Mouse (Mus musculus): ENCODE measurements at regions not wholly inside any gene's neighbourhood (a gene's known extent, or its start where the extent isn't known, plus 50 kb on each side); places are given as distances from the start of the nearest gene placed in this dataset.

GRCm38 (mm10) chr8:98955803-98956202 is 460.5 kb downstream of the Cdh8 start:
- DNase-seq (ENCODE audit: low spot score), result no peak
- Histone ChIP-seq H3K4me3 (no peak overlapping the region), H3K9me3 (replicated peaks) (no peaks in the 10 kb centered on the region), H3K4me1 (no peaks in the 10 kb centered on the region), H3K27me3 (ENCODE audit: low read depth, poor library complexity, severe bottlenecking) (no peaks in the 10 kb centered on the region), H3K27ac (replicated peaks) (no peak overlapping the region), H3K36me3 (no peaks in the 10 kb centered on the region)
- WGBS, result 81% methylated on average over 4 of the region's 4 CpGs

- DNase-seq (ENCODE audit: low spot score), result no peak
- Histone ChIP-seq H3K9me3 (replicated peaks) (peaks cover 4% of the 10 kb centered on the region), H3K4me3 (no peak overlapping the region), H3K27me3 (ENCODE audit: low read depth, poor library complexity, severe bottlenecking) (no peaks in the 10 kb centered on the region), H3K4me1 (no peaks in the 10 kb centered on the region), H3K27ac (replicated peaks) (no peak overlapping the region), H3K36me3 (no peaks in the 10 kb centered on the region)
- WGBS, result 94% methylated on average over 3 of the region's 3 CpGs
Observed at GRCm38 (mm10) chr8:98913159-98913777, 503.0 kb downstream of the Cdh8 start.

GRCm38 (mm10) chr8:98893331-98893730 is 522.9 kb downstream of the Cdh8 start:
- WGBS, result 90% methylated on average over 4 of the region's 4 CpGs
- Histone ChIP-seq H3K4me1 (no peaks in the 10 kb centered on the region), H3K4me3 (no peak overlapping the region), H3K27ac (replicated peaks) (no peak overlapping the region), H3K9me3 (replicated peaks) (no peaks in the 10 kb centered on the region), H3K27me3 (ENCODE audit: low read depth, poor library complexity, severe bottlenecking) (no peaks in the 10 kb centered on the region), H3K36me3 (no peaks in the 10 kb centered on the region)
- no peak for DNase-seq (ENCODE audit: low spot score)

GRCm38 (mm10) chr8:98861664-98862306 is 554.5 kb downstream of the Cdh8 start:
- H3K36me3 ChIP-seq, result no peaks in the 10 kb centered on the region
- H3K27me3 ChIP-seq (ENCODE audit: low read depth, poor library complexity, severe bottlenecking), result no peaks in the 10 kb centered on the region
- no peak overlapping the region for H3K27ac ChIP-seq (replicated peaks)
- DNase-seq (ENCODE audit: low spot score), result no peak
- H3K4me1 ChIP-seq, result no peaks in the 10 kb centered on the region
- H3K9me3 ChIP-seq (replicated peaks), result no peaks in the 10 kb centered on the region
- WGBS, result 84% methylated on average over 2 of the region's 2 CpGs
- H3K4me3 ChIP-seq, result no peak overlapping the region

- no peaks in the 10 kb centered on the region for H3K36me3 ChIP-seq
- H3K9me3 ChIP-seq (replicated peaks), result no peaks in the 10 kb centered on the region
- H3K4me1 ChIP-seq, result no peaks in the 10 kb centered on the region
- no peak for DNase-seq (ENCODE audit: low spot score)
- H3K27me3 ChIP-seq (ENCODE audit: low read depth, poor library complexity, severe bottlenecking), result no peaks in the 10 kb centered on the region
- whole genome bisulfite sequencing, result 80% methylated on average over 4 of the region's 4 CpGs
- no peak overlapping the region for H3K27ac ChIP-seq (replicated peaks)
- H3K4me3 ChIP-seq, result no peak overlapping the region
Observed at GRCm38 (mm10) chr8:98861175-98861574, 555.1 kb downstream of the Cdh8 start.

- no peak for DNase-seq (ENCODE audit: low spot score)
- no peak overlapping the region for H3K27ac ChIP-seq (replicated peaks)
- H3K36me3 ChIP-seq, result no peaks in the 10 kb centered on the region
- H3K9me3 ChIP-seq (replicated peaks), result no peaks in the 10 kb centered on the region
- no peak overlapping the region for H3K4me3 ChIP-seq
- 86% methylated on average over 5 of the region's 5 CpGs for WGBS
- H3K27me3 ChIP-seq (ENCODE audit: low read depth, poor library complexity, severe bottlenecking), result no peaks in the 10 kb centered on the region
- no peaks in the 10 kb centered on the region for H3K4me1 ChIP-seq
Observed at GRCm38 (mm10) chr8:98860416-98860815, 555.9 kb downstream of the Cdh8 start.

GRCm38 (mm10) chr8:98829515-98829914 is 586.8 kb downstream of the Cdh8 start:
- Histone ChIP-seq H3K9me3 (replicated peaks) (no peaks in the 10 kb centered on the region), H3K27ac (replicated peaks) (no peak overlapping the region), H3K4me3 (no peak overlapping the region), H3K4me1 (no peaks in the 10 kb centered on the region), H3K36me3 (no peaks in the 10 kb centered on the region), H3K27me3 (ENCODE audit: low read depth, poor library complexity, severe bottlenecking) (no peaks in the 10 kb centered on the region)
- WGBS, result 87% methylated on average over 5 of the region's 5 CpGs
- DNase-seq (ENCODE audit: low spot score), result no peak

GRCm38 (mm10) chr8:98829006-98829405 is 587.3 kb downstream of the Cdh8 start:
- Histone ChIP-seq H3K9me3 (replicated peaks) (no peaks in the 10 kb centered on the region), H3K36me3 (no peaks in the 10 kb centered on the region), H3K27ac (replicated peaks) (no peak overlapping the region), H3K4me1 (no peaks in the 10 kb centered on the region), H3K4me3 (no peak overlapping the region), H3K27me3 (ENCODE audit: low read depth, poor library complexity, severe bottlenecking) (no peaks in the 10 kb centered on the region)
- 71% methylated on average over 4 of the region's 4 CpGs for WGBS
- DNase-seq (ENCODE audit: low spot score), result no peak

GRCm38 (mm10) chr8:98811922-98812321 is 604.3 kb downstream of the Cdh8 start:
- no peaks in the 10 kb centered on the region for H3K27me3 ChIP-seq (ENCODE audit: low read depth, poor library complexity, severe bottlenecking)
- no peaks in the 10 kb centered on the region for H3K4me1 ChIP-seq
- H3K9me3 ChIP-seq (replicated peaks), result no peaks in the 10 kb centered on the region
- no peak for DNase-seq (ENCODE audit: low spot score)
- 85% methylated on average over 3 of the region's 3 CpGs for WGBS
- H3K27ac ChIP-seq (replicated peaks), result no peak overlapping the region
- no peak overlapping the region for H3K4me3 ChIP-seq
- no peaks in the 10 kb centered on the region for H3K36me3 ChIP-seq

GRCm38 (mm10) chr8:98797445-98797844 is 618.8 kb downstream of the Cdh8 start:
- no peak overlapping the region for H3K4me3 ChIP-seq
- H3K4me1 ChIP-seq, result no peaks in the 10 kb centered on the region
- H3K36me3 ChIP-seq, result no peaks in the 10 kb centered on the region
- no peaks in the 10 kb centered on the region for H3K27me3 ChIP-seq (ENCODE audit: low read depth, poor library complexity, severe bottlenecking)
- H3K9me3 ChIP-seq (replicated peaks), result no peaks in the 10 kb centered on the region
- DNase-seq (ENCODE audit: low spot score), result no peak
- no peak overlapping the region for H3K27ac ChIP-seq (replicated peaks)
- 80% methylated on average over 2 of the region's 2 CpGs for WGBS

- Histone ChIP-seq H3K27ac (replicated peaks) (no peak overlapping the region), H3K9me3 (replicated peaks) (no peaks in the 10 kb centered on the region), H3K4me1 (no peaks in the 10 kb centered on the region), H3K27me3 (ENCODE audit: low read depth, poor library complexity, severe bottlenecking) (no peaks in the 10 kb centered on the region), H3K4me3 (no peak overlapping the region), H3K36me3 (no peaks in the 10 kb centered on the region)
- DNase-seq (ENCODE audit: low spot score), result no peak
Observed at GRCm38 (mm10) chr8:98767036-98767435, 649.2 kb downstream of the Cdh8 start.

- H3K36me3 ChIP-seq, result no peaks in the 10 kb centered on the region
- no peaks in the 10 kb centered on the region for H3K27me3 ChIP-seq (ENCODE audit: low read depth, poor library complexity, severe bottlenecking)
- no peak overlapping the region for H3K4me3 ChIP-seq
- H3K27ac ChIP-seq (replicated peaks), result no peak overlapping the region
- peaks cover 26% of the 10 kb centered on the region for H3K4me1 ChIP-seq
- DNase-seq (ENCODE audit: low spot score), result no peak
- H3K9me3 ChIP-seq (replicated peaks), result no peaks in the 10 kb centered on the region
Observed at GRCm38 (mm10) chr8:98756596-98756995, 659.7 kb downstream of the Cdh8 start.

GRCm38 (mm10) chr8:98755795-98756194 is 660.5 kb downstream of the Cdh8 start:
- Histone ChIP-seq H3K9me3 (replicated peaks) (no peaks in the 10 kb centered on the region), H3K4me1 (peaks cover 26% of the 10 kb centered on the region), H3K27me3 (ENCODE audit: low read depth, poor library complexity, severe bottlenecking) (no peaks in the 10 kb centered on the region), H3K27ac (replicated peaks) (no peak overlapping the region), H3K36me3 (no peaks in the 10 kb centered on the region), H3K4me3 (no peak overlapping the region)
- no peak for DNase-seq (ENCODE audit: low spot score)
- WGBS, result 69% methylated on average over 2 of the region's 2 CpGs

Data from midbrain, embryonic 10.5 days (tissue).